Mouse (Mus musculus) ES-Bruce4 (cell line): ENCODE data around the gene Hspb2. TPM values are rescaled to one million over a fixed set of nuclear protein-coding genes. Genes with fewer than 3 reads are reported as not detected.

Experiments used
- H3K27ac ChIP-seq: 2 replicates; pipeline ENCODE4 v1.5.1; 2012; ENCODE audit warnings: low read length, inconsistent platforms; ENCODE audit not compliant: insufficient read depth
- H3K27me3 ChIP-seq: 2 replicates; pipeline ENCODE4 v1.6.1; 2012; ENCODE audit warnings: mild to moderate bottlenecking, low read length, inconsistent platforms; ENCODE audit not compliant: control insufficient read depth, poor library complexity, insufficient read depth, severe bottlenecking
- H3K36me3 ChIP-seq: 2 replicates; pipeline ENCODE4 v1.6.1; 2012; ENCODE audit warnings: inconsistent platforms, mild to moderate bottlenecking, low read length, moderate library complexity; ENCODE audit not compliant: control insufficient read depth, poor library complexity, insufficient read depth, severe bottlenecking
- H3K4me1 ChIP-seq: one replicate; pipeline ENCODE4 v1.8.1; 2011; ENCODE audit warnings: low read length; ENCODE audit not compliant: control insufficient read depth, insufficient read depth
- H3K4me3 ChIP-seq: 2 replicates; pipeline ENCODE4 v1.5.1; 2011; ENCODE audit warnings: low read depth, mild to moderate bottlenecking, low read length
- H3K9ac ChIP-seq: 2 replicates; pipeline ENCODE4 v1.6.1; 2012; ENCODE audit warnings: low read depth, mild to moderate bottlenecking, inconsistent platforms; ENCODE audit not compliant: poor library complexity, severe bottlenecking
- H3K9me3 ChIP-seq: replicated peaks from 2 replicates; pipeline ENCODE4 v1.6.1; 2012; ENCODE audit warnings: mild to moderate bottlenecking, low read length, inconsistent platforms; ENCODE audit not compliant: control insufficient read depth, poor library complexity, insufficient read depth, severe bottlenecking
- CTCF ChIP-seq: IDR thresholded peaks from one replicate; pipeline ENCODE4 v1.8.1; 2011; ENCODE audit warnings: low read depth, low read length
- EP300 ChIP-seq: IDR thresholded peaks from 2 replicates; pipeline ENCODE4 v1.6.1; 2011; ENCODE audit warnings: low read depth, low read length; ENCODE audit not compliant: insufficient read depth
- POLR2A ChIP-seq: IDR thresholded peaks from one replicate; pipeline ENCODE4 v1.8.1; 2011; ENCODE audit warnings: low read length; ENCODE audit not compliant: insufficient read depth
- polyA plus RNA-seq: library from polyadenylated mRNA; stranded (reverse); fragments of >200 nt; gene quantifications from 2 replicates; pipeline ENCODE4 v1.2.4, GENCODE M21; 2011; ENCODE audit warnings: low read depth; ENCODE audit not compliant: missing spikeins, insufficient read depth, insufficient read length

Gene Hspb2
- polyA plus RNA-seq, 1 experiment = 22.7 TPM

GRCm38 (mm10) chr9:50732560-50732959 lies 19.6 kb downstream of the Hspb2 start:
- no peaks in the 10 kb centered on the region for H3K9me3 ChIP-seq
- no peaks in the 10 kb centered on the region for H3K4me1 ChIP-seq
- no peaks in the 10 kb centered on the region for H3K36me3 ChIP-seq
- TF ChIP-seq EP300 = no peak
- no peak for TF ChIP-seq CTCF
- no peak overlapping the region for H3K27ac ChIP-seq
- H3K4me3 ChIP-seq = no peak overlapping the region
- no peaks in the 10 kb centered on the region for H3K27me3 ChIP-seq
- no peak overlapping the region for H3K9ac ChIP-seq

DNA sequence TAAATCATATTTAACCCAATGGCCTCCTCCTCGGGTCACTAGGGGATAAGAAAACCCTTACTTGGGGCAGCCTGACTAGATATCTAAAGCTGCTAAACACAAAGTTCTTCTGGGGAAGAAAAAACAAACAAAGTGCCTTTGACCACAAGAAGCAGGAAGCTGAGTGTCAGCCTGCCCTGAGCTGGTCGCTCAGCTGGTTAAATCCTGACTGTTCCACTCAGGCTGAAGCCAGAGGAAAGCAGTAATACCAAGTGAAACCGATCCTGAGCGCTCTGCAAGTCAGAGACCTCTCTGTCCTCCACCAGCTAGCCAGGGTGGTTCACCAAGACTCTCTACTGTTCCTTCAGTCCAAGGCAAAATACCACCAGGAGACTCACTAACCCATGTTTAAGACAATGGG lies 22.6 kb downstream of the Hspb2 start:
- no peaks in the 10 kb centered on the region for H3K9me3 ChIP-seq
- H3K27me3 ChIP-seq = no peaks in the 10 kb centered on the region
- TF ChIP-seq EP300 = no peak
- TF ChIP-seq CTCF = no peak
- TF ChIP-seq POLR2A = no peak
- no peaks in the 10 kb centered on the region for H3K36me3 ChIP-seq
- H3K4me1 ChIP-seq = no peaks in the 10 kb centered on the region
- H3K9ac ChIP-seq = no peak overlapping the region
- no peak overlapping the region for H3K4me3 ChIP-seq
- no peak overlapping the region for H3K27ac ChIP-seq

GRCm38 (mm10) chr9:50727925-50728651 lies 24.1 kb downstream of the Hspb2 start:
- Histone ChIP-seq H3K27me3 (no peaks in the 10 kb centered on the region), H3K9me3 (no peaks in the 10 kb centered on the region), H3K4me3 (peak overlapping the region; percentile 67), H3K4me1 (no peaks in the 10 kb centered on the region), H3K9ac (peak overlapping the region; percentile 38), H3K27ac (no peak overlapping the region), H3K36me3 (no peaks in the 10 kb centered on the region)
- TF ChIP-seq POLR2A (no peak), EP300 (no peak), CTCF (no peak)

GRCm38 (mm10) chr9:50727171-50727924 lies 24.8 kb downstream of the Hspb2 start:
- Histone ChIP-seq H3K4me1 (no peaks in the 10 kb centered on the region), H3K27me3 (no peaks in the 10 kb centered on the region), H3K36me3 (no peaks in the 10 kb centered on the region), H3K27ac (no peak overlapping the region), H3K9ac (peak overlapping the region; percentile 38), H3K9me3 (no peaks in the 10 kb centered on the region), H3K4me3 (peak overlapping the region; percentile 67)
- TF ChIP-seq EP300 (no peak), POLR2A (no peak), CTCF (no peak)

DNA sequence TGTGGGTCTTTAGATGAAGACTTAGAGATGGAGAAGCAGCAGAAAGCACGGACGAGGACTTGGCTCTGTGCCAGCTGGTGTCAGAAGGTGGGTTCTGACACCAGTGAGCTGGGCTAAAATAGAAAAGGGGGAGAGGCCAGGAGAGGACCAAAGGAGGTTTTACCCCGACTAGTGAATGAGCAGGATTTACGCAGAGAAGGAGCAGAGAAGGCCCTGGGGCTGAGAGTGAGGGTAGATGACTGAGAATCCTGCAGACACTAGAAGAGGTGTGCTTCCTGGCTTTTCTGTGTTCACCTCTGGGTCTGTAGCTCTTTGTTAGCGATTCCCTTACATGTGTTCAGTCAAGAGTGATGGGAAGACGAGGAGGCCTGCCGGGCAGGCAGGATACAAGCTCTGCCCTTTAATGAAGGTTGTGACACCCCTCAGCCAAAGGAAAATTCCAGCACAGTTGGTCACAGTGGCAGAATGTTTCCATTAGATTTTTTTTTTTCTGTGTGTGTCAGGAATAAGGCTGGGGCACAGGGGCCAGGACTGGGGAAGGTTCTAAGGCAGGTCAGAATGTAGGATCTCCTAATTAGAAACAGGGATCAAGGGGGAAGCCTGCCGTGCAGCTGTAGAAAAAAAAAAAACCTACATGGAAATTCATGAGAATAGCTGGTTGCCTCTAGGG lies 26.1 kb downstream of the Hspb2 start:
- no peak for TF ChIP-seq EP300
- TF ChIP-seq POLR2A = no peak
- TF ChIP-seq CTCF = no peak
- peaks cover 2% of the 10 kb centered on the region for H3K4me1 ChIP-seq
- no peaks in the 10 kb centered on the region for H3K27me3 ChIP-seq
- no peaks in the 10 kb centered on the region for H3K36me3 ChIP-seq
- no peak overlapping the region for H3K9ac ChIP-seq
- no peak overlapping the region for H3K27ac ChIP-seq
- no peak overlapping the region for H3K4me3 ChIP-seq
- H3K9me3 ChIP-seq = no peaks in the 10 kb centered on the region
